Mouse (Mus musculus) colon, adult 2 months (tissue): ENCODE data around the gene Txnip. TPM values are rescaled to one million over a fixed set of nuclear protein-coding genes. Genes with fewer than 3 reads are reported as not detected.

ENCODE experiments used
- polyA plus RNA-seq: library from polyadenylated mRNA; depleted of rRNA; stranded (reverse); fragments of >200 nt; gene quantifications from 2 replicates; pipeline ENCODE4 v1.2.3, GENCODE M21; 2012; rRNA removed

The Txnip gene
- 769 and 795 TPM in 2 replicates for polyA plus RNA-seq

DNA sequence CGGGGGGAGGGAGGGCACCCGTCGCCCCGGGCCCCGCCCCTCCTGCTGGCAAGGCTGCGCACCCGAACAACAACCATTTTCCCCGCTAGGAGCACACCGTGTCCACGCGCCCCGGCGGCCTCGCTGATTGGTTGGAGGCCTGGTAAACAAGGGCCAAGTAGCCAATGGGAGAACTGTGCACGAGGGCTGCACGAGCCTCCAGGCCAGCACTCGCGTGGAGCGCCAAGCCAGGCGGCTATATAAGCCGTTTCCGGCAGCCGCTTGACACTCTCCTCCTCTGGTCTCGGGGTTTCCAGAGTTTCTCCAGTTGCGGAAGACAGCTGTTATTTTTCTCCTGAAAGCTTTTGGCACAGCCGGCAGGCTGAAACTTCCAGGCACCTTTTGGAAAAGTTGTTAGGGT lies at the start of gene Txnip:
TSS of gene Txnip (plus strand) at position 264 of the 400 bp plus-strand sequence.

DNA sequence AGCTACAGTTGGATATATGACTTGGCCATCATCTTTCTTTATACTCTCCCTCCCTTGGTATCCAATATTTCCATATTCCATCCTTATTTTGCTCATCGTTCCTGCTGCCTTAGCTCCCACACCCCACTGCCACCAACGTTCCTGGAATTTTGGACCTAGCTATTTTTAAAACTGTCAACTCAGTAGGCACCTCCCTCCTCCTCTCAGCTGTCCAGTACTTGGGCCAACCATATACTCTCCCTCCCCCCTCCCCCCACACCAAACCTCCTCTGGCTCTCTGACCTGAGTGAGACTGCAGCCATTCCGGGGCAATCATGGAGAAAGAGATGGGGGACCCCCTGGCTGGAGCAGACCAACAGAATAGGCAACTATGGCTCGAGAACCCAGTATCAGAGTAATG lies 32.8 kb upstream of the Txnip start, which contains the start of gene Hfe2:
TSS of gene Hfe2 (plus strand) at position 259 of the 400 bp plus-strand sequence.

DNA sequence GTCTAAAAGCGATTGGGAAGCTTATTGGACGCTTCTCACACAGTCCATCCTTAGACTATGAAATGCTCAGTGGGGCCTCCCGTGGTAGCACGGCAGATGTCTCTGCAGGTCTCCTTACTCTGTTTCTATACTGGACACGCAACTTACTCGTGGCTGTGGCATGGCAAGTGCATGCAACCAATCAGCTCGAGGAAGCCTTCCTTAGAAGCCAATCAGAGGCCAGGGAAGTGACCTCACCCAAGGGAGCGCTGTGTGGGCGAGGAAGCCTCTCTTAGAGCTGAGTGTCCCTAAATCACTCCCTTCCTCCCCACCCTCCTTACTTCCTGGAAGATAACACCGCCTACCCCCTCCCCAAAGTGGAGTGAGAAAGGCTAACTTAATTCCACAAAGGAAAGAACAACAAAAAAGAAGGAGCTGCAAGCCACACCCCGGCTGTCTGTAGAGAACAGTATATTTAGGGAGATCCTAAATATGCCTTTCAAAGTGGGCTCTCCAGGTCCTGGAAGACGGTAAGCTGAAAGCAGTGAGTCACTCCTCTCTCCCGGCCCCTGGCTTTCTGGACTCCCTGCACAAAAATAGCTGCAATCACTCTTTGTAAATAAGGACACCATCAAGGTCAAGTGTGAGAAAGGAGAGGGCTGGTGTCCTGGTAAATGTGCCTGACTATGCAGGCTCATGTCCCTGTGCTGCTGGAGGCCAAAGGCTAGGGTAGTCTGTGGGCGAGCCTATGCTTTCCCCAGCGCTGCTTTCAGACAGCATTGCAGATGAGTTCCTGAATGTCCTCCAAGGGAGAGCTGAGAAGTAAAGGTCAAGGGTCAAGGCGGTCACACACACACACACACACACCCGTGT lies 19.2 kb downstream of the Txnip start, which contains the start of gene Gm16253:
TSS of gene Gm16253 (plus strand) at position 295 of the 852 bp plus-strand sequence.

DNA sequence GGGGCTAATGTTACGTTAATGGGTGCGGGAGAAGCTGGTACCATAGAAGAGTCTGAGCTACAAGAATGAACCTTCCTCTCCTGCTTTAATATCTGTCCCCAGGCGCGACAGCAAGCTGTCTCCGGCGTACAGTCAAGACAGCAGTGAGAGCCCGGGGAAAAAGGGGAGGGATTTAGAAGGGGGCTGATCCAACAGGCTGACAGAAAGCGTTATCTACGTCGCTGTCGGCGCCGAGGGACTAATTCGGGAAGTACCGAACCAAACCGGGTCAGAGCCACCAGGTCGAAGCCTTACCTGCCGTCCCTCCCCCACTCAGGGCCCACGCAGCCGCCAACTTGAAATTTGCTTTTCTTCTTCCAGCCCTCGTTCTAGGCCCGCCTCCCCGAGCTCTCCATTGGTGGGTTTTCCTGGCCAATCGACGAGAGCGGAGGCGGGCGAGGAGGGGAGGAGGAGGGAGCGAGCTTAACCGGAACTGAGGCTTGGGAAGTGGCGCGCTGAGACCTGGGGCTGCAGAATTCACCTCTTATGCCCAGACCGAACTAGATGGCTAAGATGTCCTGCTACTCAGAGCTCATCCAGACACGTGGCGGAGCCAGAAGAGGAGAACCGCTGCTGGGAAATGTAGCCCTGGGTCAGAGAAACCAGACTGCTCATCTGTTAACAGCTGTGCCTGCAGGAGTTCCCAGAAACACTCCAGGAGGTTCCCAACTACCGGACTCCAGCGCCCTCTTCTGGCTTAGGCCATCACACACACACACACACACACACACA lies 36.2 kb downstream of the Txnip start, which contains the start of gene Polr3gl:
TSS of gene Polr3gl (minus strand) at position 392 of the 771 bp plus-strand sequence.

DNA sequence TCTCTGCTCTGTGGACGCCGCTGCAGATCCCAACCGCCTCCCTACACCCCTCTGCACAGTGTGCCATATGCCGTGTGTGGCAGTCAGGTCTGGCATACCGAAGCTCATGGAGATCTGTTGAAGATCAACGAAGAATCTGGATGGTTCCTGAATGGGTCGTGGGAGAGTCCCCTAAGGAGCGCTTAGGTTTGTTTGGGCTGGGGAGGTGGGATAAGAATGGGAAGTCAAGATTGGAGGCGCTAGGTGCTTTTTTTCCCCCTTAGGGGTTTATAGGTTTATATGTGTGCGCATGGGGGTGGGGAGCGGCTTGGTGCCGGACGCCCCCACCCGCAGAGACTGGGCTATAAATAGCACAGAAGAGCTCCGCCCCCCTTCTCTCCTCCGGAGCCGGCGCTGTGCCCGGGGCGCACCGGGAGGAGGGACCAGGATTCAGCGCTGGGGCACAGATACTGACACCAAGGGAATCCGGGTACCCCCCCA lies 38.5 kb downstream of the Txnip start, which contains the start of gene Ankrd34a:
TSS of gene Ankrd34a (plus strand) at position 409 of the 480 bp plus-strand sequence.

DNA sequence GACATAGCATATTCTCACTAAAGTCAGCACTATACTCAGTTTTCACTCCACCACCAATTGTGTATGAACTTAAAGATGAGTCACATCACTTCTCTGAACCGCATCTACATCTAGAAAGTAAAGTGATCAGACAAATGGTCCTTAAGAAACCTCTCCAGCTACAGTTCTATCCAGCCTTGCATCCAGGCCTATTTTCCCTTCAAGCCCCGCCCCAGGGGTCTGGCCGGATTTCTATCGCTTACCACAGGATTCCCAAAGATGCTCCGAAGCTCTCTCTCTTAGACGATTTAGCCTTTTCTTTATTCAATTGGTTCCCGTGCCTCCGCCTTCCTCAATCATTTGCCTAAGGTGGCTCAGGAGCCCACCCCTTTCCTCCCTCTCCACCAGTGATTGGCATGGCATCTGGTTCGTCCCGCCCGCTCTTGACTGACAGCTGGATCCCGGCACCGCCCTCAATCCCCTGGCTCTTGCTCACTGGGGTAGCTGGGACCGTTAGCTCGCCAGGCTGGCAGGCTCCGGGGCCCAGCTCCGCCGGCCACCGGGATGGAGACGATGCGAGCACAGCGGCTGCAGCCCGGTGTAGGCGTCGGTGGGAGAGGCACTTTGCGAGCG lies 43.0 kb downstream of the Txnip start, which contains the start of gene Lix1l:
TSS of gene Lix1l (plus strand) at position 511 of the 612 bp plus-strand sequence.

Other genes with a start within 250 kb of the Txnip start
- 0.10 and 0.34 TPM in 2 replicates for gene BC107364, start 105.7 kb upstream of the Txnip start, polyA plus RNA-seq
- 0.07 TPM in 1 of 2 replicates, not detected in the other for gene Hfe2, start 32.8 kb upstream of the Txnip start, polyA plus RNA-seq
- gene Gm16253, start 19.0 kb downstream of the Txnip start, polyA plus RNA-seq = not detected in 2 replicates
- 9.1 and 11.7 TPM in 2 replicates for gene Polr3gl, start 36.2 kb downstream of the Txnip start, polyA plus RNA-seq
- gene Ankrd34a, start 38.7 kb downstream of the Txnip start, polyA plus RNA-seq = 1.2 and 1.3 TPM in 2 replicates
- 7.5 and 10.4 TPM in 2 replicates for gene Lix1l, start 43.2 kb downstream of the Txnip start, polyA plus RNA-seq
- 2.7 and 4.0 TPM in 2 replicates for gene Rbm8a, start 72.0 kb downstream of the Txnip start, polyA plus RNA-seq
- 18.8 and 27.0 TPM in 2 replicates for gene Pex11b, start 77.4 kb downstream of the Txnip start, polyA plus RNA-seq
- gene Gm42957, start 77.5 kb downstream of the Txnip start, polyA plus RNA-seq = 0.05 TPM in 1 of 2 replicates, not detected in the other
- gene Itga10, start 87.6 kb downstream of the Txnip start, polyA plus RNA-seq = 1.1 TPM in 2 replicates
- 1.4 and 1.9 TPM in 2 replicates for gene Ankrd35, start 112.2 kb downstream of the Txnip start, polyA plus RNA-seq
- gene Pias3, start 138.4 kb downstream of the Txnip start, polyA plus RNA-seq = 30.6 and 41.0 TPM in 2 replicates
- gene Nudt17, start 150.6 kb downstream of the Txnip start, polyA plus RNA-seq = 3.1 and 4.0 TPM in 2 replicates
- 28.4 and 31.5 TPM in 2 replicates for gene Polr3c, start 169.7 kb downstream of the Txnip start, polyA plus RNA-seq
- 12.9 and 14.1 TPM in 2 replicates for gene Rnf115, start 169.7 kb downstream of the Txnip start, polyA plus RNA-seq